Mouse (Mus musculus) B cell, adult 2 months (primary cell): ENCODE results near the gene Agap1.
A peak's percentile ranks its signal among the peaks of the same experiment; 100 is the strongest.

Experiments
- DNase-seq, 2 experiments: peaks; one replicate each; pipeline ENCODE4 v3.0.0; 2022

Agap1 gene

DNA sequence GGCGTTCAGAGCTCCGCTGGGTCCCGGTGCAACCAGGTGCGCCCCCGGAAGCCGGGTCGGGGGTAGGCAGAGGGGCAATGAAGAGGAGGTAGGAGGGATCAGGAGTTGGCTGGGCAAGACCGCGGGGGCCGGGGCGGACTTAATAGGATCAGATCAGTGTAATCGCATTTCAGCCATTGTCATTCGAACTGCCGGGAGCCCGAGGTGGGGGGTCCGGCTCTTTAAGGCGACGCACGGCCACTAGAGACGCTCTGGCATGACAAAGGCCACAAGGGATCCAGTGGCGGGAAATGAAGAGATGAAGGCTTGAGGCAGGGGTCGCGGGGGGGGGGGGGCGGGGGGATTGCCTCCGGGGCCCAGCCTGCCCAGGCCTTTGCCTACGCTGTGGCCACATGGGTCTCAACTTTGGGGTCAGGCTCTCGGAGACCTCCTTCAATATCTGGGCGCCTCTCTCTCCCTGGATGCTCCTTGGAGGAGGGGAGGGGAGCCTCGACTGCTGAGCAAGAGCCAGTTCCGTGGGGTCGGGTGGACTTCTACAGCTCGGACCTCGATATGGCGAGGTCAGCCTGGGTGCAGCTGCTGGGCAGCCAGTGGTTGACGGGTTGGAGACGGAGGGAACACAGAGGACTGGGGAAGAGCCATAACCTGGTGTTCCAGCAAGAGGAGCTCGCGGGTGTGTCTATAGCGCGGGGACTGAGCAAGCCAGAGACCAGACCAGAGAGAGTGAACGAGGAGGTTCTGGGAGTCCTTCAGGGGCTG lies 468.5 kb downstream of the Agap1 start:
- DNase-seq, result no peak

DNA sequence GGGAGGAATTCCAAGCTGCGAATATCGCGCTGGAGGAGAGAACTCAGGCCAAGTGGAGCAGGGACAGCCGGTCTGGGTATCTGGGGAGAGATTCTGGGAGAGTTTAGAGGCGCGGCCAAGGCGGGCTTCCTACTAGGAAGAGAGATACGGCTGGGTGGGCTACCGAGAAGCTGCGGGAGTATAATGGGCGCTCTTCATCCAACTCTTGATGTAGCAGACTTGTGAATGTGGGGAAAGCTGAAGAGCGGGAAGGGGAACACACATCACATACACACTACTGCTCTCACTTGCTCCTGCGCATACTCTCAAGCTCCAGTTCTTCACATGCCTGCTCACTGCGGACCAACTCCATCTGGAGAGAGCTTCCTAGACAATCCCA lies 469.0 kb downstream of the Agap1 start:
- DNase-seq, result no peak

DNA sequence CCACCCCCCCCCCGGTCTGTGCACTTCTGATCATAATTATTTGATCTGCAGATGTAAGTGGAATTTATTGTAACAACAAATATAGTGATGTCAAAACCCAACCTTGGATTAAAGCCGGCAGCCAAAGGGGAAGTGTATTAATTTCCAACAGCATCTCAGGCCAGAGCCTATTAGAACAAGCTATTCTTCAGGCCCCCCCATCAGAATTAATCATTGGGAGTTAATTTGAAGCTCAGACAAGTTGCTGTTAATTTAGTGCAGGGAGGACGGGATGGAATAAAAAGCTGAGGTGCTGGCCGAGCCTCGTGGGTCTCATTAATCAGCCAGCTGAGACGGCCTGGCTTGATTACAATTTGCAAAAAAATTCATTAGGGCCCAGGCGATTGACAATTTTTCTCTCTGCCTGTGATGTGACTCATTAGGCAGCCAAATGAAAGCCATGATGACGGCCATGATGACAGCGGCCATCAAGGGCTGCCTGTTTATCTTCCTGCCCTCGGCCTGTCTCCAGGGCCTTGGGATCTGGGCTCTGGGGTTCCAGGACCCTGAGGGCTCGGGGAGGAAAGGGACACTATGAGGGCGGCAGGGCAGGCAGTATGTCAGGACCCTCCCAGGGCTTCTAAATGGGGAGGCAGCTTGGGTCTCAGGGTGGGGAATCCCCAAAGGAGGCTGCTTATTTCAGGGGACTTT lies 471.0 kb downstream of the Agap1 start:
- DNase-seq, result no peak

DNA sequence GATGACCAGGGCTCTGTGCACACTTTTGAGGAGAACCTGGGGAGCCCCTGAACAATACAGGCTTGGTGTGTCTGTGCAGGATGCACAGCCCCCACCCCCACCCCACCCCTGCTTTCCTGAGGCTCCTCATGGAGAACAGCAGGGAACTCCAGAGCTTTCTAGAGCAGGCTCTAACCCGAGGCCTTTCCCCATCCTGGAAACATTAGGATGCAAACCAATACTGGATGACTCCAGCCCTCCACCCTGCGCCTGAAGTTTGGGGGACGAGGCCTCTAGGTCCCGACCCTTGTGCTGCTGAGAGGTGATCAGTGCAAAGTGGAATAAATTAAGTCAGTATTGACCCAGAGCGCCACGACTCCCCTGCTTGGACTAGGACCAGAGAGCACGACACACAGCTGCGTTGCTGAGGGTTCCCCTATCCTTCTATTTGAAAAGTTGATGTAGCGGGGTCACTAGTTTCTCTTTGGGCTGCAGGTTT lies 472.0 kb downstream of the Agap1 start:
- DNase-seq, result no peak

DNA sequence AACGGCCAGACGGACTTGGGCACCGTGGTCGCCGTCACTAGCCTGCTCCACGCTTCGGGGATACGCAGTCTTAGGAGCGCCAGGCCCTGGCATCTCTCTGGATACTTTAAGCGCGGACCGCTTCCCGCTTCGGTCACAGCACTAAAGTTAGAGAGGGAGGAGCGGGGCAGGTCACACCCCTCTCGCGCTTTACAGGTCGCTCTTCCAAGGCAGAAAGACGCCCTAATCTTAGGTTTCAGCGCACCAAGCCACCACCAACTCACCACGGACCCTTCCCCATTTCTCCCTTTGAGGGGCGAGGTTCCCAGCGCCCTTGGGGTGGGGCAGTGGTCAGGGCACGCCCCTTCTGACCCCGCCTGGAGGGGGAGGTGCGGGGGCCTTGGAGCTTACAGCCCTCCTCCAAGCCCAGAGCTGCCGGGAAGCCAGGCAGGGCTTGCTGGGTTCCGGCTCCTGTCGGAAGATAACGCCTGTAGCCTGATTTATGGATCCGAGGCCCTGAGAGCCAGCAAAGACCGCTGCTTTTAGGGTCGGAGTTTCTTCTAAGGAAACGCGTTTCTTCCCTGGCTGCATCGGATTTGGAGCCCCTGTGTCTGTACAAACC lies 472.6 kb downstream of the Agap1 start:
- no peak for DNase-seq

DNA sequence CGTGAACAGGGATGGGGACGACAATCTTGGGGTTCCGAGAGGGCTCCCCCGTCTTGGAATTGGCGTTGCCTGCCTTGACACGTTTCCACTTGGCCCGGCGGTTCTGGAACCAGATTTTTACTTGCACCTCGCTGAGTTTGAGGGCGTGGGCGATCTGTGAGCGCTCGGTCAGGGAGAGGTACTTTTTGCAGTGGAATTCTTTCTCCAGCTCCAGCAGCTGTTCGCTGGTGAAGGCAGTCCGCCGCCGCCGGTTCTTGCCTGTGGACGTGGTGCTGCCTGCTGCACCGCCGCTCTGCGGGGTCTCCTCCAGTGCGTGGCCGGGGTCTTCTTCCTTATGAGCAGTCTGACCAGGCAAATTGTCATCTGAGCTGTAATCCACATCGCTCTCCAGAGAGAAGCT lies 474.1 kb downstream of the Agap1 start:
- no peak for DNase-seq

DNA sequence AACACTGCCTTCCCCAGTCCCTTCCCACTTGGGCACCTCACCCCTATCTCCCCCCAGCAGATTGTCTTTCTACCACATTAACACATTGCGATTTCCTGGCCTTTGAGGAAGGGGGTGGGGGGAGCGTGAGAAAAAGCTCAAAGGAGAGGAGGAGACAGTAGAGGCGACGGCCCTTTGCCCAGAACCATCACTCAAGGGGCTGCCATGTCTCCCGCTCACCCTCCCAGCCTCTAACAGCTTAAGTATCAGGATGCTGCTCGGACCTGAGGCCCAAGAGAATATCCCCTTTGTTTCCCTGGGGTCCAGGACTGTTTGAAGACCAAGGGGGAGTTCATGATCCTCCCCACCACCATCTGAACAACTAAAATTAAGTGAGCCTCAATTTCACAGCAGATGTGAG lies 474.6 kb downstream of the Agap1 start:
- DNase-seq, result no peak

DNA sequence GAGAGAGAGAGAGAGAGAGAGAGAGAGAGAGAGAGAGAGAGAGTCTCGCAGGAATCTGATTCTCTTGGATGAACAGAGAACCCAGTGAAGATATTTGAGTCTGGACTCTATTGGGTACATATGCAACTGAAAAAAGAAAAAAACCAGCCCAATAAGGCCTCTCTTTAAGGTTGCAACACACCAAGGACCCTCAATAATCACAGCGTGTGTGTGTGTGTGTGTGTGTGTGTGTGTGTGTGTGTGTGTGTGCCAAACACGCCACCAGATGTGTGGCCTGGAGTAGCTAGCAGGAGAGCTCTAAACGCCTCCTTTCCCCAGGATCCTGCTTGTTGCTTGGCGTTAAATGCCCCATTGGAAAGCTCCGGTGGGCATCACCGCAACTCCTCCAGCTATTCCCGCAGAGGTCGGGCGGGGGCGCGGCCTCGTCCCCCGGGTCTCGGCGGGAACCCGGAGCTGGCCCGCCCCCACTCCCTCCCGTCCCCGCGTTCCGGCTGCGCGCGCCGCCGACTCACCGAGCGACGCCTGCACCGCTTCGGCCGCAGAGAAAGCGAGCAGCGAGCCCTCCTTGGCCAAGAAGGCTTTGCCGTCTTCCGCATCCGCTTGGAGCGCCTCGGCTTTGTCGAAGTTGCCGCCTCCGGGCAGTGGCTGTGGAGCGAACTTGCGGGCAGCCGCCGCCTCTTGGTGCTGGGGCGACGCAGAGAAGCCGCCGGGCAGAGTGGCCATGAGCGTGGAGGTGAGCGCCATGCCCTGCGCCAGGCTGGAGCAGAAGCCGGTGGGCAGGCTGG lies 475.3 kb downstream of the Agap1 start:
- no peak for DNase-seq

DNA sequence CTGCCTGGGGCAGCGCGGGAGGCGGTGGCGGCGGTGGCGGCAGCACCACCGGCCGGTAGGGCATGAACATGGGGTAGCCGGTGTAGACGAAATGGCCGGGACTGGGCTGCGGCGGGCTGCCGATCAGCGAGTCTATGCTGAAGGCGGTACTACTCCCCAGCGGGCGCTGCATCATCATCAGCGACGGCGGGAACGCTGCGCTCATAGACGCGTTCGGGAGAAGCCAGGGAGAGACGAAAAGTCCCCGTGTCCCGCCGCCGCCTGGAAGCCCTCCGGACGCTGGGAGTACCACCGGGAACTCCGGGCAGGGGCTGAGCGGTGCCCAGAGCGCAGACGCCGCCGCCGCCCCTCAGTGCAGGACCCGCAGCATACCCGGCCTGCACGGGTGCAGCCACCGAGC lies 475.9 kb downstream of the Agap1 start:
- DNase-seq, result no peak

DNA sequence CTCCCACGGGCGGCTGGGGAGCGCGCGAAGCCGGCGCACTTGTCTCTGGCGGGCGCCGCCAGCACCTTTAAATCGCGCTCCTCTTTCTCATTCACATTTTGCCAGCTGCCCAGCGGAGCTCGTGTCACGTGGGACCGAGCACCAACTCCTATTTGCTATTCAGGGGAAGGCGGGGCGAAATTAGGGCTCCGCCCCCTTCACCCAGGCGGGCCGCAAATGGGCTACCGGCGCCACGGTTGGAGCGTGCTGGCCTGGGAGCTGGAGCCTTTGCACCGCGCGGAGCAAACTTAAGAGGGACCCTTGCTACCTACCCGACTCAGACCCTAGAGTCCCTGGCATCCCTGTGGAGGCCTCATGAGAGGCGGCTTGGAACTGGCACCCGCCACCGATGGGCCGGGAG lies 476.5 kb downstream of the Agap1 start, which contains the start of gene Gbx2:
Gene Gbx2 (minus strand): TSS at position 60 of the 400 bp plus-strand sequence.
- no peak for DNase-seq

DNA sequence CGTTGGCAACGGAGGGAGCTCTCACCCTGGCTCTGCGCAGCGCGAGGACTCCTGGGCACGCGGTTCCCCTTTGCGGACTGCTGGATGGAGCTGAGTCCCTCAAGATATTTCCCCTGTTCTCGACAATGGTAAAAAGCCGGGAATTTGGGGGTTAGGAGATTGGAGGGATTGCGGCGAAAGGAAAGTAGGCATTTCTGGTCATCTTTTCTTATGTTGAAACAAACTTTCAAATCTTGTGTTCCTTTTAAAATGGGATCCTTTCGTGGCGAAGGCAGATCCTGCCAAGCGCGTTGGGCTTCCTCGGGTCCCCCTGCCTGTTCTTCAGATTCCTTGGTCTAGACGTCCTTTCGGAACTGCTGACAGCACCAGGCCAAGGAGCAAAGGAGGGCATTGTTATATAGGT lies 477.4 kb downstream of the Agap1 start:
- DNase-seq, result no peak

DNA sequence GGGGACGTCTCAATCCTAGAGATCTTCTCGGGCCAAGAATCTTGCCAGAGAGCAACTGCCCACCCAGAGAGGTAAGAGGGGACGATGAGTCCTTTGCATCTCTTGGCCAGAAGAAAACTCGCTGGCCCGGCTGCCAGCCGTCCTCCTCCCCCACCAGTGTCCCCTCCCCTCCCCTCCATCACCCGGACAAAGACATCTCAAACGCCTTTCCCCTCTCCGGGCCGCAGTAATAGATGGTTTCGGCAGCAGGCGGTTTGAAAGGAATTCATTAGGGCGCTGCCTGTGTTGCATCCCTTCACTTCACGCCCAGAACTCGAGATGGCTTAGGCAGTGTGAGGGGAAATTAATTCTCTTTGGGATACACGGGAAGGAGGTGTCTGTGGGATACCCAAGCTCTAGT lies 478.0 kb downstream of the Agap1 start:
- no peak for DNase-seq

DNA sequence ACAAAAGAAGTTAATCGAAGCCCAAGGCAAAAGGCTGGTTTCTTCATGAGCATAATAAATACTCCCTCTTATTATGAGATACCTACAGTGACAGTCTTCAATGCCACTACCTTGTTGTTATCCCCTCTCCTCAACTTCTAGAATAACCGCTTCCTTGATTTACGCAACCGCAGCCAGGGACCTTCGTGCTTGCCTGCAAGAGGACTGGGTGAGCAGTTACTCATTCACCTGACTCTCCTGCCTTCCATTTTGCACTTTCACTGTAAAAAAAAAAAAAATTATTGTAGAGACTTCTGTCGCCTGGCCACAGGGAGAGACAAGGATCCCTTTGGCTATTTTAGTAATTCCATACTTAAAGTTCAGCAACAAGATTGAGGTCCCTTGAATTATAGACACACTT lies 478.4 kb downstream of the Agap1 start:
- no peak for DNase-seq

DNA sequence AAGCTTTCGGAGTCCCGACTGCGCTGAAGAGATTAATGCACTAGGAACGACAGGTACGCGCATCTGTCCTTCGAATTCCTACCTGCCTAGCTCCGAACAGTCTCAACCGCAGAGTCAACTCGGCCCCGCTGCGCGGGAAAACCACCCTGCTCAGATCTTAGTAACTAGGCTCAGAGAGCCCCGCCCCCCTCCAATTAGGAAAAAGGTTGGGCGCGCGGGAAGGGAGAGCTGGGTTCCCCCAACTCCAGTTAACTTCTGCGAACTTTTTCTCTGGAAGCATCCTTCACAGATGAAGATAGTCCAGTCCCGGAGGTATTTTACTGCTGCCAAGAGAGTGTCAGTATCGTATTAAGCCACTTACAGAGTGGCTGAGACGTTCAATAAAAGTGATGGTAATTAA lies 479.2 kb downstream of the Agap1 start:
- DNase-seq, result no peak

DNA sequence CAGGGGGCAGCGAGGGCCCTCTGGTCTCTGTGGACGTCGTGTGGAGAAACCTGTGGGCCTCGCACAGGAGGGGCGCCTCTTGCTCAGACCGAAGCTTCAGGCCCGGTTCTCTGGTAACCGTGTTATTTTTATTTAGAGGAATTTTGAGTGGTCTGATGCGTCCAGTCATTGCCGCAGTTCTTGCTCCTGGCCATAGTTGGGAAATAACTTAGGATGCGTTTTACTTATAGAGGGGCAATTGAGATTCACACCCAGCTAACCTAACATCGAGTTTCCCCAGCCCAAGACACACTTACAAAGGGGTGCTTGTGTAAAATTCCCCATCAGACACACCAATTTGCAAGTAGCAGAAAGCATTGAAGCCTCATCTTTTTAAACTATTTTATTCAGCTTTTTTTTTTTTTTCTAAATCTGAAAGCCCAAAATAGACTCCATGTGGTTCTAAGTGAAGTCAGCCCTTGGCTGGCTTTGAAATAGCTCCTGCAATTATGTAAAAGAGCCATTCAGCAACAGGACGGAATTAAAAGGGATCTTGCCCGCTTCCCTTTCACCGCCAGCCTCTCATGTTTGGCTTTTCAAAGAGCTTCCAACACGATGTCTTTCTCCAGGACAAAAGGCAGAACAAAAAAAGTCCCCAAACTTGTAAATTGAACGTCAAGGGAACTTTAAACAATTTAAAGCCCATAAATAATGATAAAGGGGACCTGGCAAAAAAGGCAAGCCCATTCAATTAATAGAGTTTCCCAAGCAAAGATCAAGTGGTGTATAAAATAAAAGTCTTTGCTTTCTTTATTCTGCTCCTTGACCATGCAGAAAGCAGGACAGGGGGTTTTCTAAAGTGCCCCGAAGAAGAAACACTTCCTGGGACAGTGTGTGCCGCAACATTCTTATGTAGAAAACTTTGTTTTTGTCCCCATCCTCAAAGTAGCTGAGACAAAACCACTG lies 480.0 kb downstream of the Agap1 start:
- DNase-seq, result no peak

DNA sequence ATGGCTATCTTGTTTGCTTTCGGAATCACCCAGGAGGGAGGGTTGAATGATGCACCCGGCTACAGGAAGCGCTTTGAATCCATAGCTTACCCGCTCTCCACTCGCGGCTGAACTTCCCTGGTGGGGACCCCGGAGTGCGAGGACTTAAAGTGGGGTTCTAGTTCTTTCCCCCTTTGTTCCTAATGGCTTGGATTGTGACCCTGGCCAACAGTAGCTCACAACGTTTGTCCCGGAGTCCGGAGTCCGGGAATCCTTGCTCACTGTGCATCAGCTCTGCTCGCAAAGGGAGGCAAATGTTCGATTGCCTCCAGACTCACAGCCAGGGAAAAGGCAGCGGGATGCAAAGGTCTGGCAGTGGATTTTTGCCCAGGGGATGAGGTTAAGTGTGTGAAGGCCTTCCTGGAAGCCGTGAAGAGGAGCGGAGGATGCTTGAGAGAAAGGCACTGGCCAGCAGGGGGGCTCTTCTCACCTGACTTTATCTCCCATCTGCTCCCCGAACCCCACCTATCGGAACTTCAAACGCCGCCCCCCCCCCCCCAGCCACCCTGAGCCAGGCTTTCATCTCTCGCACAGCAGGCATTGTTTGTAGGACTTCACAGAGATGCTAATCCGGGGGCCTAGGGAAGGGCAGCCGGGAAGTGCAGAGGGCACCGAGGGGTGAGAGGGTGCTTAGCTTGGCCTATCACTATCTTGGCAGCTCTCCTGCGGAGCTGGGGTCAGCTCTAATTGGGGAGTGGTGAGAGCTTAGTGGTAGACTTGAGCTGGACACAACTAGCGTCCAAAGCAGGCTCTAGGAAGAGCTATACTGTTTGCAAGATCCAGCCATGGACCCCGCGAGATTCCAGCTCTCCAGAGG lies 481.1 kb downstream of the Agap1 start:
- no peak for DNase-seq

DNA sequence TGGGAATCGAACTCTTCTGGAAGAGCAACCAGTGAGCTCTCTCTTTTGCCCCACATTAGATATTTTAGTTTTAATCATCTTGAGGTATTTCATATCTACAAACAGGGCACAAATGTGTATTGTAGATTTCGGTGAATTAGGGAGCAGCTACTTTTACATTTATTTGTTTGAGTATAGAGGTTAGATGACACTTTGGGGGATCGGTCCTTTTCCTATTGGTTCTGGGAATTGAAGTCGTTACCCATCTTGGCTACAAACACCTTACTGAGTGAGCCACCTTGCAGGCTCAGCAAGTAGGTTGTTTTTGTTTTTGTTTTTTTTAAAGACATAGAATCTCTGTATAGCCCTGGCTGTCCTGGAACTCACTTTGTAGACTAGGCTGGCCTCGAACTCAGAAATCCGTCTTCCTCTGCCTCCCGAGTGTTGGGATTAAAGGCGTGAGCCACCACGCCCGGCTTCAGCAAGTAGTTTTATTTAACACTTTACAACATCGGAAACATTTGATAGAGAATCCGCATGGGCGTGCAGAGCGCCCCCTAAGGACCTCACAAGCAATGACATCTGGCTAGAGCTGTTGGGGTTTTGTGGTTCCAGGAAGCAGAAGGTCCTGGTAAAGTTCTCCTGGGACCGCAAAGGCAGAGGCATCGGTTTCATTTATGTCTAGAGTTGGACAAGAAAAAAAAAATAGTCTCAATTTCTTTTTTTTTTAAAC lies 484.4 kb downstream of the Agap1 start:
- DNase-seq, result no peak

DNA sequence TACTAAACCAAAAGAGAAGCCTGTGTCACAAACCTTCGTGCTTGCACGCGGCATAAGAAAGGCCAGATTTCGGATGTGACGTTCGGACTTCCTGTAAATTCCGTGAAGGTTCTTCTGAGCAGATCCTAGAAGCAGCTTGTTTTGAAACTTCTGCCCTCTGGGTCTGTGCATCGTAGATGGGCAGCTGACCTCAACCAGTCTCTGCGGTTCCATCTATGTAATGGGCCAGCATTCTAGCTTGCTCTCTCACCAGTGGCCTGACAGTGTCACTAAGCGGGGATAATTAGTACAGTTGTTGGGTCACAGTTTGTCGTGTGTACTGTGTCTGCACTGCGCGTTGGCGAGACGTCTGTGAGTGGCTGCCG lies 485.0 kb downstream of the Agap1 start:
- DNase-seq, result no peak

DNA sequence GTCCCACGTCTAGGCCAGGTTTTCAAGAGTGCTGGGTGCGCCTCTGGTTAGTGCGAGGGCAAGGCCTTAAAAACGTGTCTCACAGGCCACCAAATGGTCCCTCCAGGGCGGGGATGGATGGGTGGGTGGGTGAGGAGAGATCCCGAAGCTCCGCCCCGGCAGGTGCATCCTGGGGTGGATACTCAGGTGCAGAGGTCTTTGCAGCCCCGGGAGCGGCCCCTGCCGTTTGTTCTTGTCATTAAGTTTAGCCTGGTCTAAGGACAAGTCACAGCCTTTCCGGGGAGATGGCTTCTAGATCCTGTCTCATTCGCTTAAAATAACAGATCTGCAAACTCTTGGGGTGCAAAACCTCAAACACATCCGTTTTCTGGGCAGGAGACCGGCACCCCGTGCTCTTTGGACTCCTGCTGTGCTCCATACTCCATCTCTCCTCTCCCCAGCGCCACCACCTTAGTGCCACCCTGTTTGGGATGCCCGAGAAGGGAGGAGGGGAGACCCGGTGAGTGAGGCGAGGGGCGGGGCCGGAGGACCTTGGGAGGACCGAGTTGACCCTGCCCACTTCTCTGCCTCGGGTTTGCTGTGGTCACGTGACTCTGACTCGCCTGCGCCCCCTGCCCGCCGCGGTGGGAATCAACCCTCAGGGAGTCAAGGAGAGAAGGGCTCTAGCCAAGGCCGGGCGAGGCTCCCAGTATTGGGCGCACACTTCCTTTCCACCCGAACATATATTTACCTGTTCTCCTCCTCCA lies 485.5 kb downstream of the Agap1 start:
- peak; percentile 52 to 56 for DNase-seq
